Mouse (Mus musculus) urinary bladder, postnatal 10 days (tissue): ENCODE data around the gene Sorcs3.

Experiments used
- DNase-seq: peaks from one replicate; pipeline ENCODE4 v3.0.0; 2022; ENCODE audit warnings: low spot score

The Sorcs3 gene

DNA sequence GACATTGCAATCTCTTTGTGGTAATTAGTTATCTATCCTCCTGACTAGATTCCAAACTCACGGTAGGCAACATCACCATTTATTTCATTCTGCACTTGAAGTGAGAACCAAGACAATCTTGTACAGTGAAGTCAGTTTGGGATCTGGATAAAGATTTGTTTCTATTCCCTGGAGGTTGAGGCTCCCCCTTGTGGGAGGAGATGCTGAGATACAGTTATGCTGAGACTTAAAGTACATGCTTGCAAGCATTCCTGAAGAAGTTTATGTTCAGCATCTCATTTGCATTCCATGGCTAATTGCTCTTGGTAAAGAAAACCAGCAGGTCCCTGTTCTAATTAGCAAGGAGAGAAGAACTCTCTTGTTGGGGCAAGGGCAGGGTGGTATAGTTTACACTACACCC lies 185.7 kb downstream of the Sorcs3 start:
- DNase-seq, result no peak

DNA sequence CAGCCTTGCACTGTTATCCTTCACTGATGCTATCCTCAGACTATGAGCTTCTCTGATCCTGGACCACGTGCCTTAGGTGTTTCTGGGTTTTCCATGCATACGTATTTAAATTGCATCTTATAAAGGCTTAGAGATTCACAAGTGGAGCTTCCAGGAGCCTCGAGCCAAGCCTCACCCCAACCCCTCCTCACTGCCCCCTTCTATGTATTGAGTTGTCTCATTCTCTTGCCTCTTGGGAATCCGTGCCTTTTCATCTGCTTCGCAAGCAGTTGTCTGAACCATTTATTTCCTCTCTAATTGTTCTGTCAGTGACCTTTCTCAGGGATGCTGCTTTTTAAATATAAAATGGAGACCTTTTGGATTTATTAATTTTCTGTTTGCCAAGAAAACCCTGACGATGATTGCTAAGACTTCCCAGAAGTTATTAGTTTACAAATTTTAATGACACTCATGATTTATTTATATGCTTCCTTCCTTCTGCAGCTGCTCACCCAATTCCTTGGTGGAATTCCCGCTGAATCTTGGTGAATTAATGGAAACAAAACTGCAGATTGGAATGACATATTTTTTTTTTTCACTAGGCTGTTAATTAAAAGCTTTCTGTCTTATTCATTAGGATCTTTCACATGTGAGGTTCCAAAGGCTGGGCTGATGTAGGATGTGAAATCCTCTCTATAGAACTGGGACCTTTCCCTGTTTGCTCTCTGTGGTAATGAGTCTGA lies 199.1 kb downstream of the Sorcs3 start:
- no peak for DNase-seq

DNA sequence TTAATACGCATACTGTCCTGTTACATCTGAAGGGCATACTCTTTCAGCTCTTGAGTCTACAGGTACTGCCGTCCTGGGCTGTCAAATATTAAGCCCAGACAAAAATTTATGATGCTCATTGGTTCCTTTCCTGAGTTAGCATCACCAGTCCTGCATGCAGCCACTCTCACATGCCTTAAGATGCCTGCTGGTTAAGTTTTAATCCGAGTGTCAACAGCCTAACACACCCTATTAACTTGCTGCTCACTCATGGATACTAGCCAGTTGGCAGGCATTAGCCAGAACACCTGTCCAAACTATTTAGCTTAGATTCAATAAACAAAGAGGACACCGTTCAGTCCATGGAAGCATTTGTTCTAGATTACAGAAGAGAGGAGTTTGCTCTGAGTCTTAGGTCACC lies 202.4 kb downstream of the Sorcs3 start:
- DNase-seq, result no peak

DNA sequence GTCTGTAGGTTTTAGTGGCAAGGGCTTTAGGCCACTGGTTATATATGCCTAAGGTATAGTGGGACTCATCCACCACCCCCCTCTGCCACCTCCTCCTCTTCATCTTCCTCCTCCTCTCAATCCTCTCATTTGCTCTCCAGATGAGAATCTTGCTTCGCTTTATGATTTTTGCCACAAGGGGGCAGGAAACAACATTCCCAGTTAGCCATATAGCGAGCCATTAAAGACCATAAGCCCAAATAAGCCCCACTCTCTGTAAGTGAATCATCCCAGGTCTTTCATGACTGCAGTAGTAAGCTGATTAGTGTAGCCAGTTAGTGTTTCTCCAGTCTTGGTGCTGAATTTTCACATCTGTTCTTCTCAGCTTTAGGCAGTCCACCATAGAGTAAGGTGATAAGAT lies 205.5 kb downstream of the Sorcs3 start:
- DNase-seq, result no peak

DNA sequence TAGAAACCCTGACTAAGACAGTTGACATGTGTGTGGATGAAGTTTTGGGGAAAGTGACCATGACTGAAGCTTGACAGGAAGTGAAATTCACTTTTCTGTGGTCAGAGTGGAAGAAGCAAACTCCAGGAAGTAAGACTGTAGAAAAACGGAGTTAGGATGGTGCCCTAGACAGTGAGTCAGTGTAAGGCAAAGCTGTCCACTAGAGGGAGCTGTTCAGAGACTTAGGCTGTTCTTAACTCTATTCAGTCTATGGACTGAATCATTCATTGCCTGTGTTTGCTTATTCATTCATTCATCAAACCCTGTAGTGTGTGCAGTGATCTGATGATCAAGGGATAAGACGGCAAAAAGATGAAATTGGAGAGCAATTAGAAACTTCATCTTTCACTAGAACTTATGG lies 208.0 kb downstream of the Sorcs3 start:
- DNase-seq, result no peak

DNA sequence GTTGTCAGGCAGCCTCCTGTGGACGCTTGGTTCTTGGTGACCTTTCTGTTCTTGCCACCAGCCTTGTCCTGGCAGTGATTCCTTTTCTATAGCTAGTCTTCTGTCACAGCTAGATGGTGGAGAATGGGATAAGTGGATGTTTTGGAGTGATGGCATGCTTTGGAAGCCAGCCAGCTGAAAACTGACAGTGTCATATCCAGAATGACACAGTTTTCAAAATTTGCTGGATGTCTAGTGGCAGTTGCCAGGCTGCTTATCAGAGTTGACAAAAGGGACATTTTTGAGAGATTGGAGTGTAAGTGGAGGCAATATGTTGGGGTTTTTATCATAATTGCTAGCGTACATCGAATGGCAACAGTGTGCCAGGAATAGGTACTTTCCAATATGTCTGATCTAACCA lies 212.5 kb downstream of the Sorcs3 start:
- no peak for DNase-seq

DNA sequence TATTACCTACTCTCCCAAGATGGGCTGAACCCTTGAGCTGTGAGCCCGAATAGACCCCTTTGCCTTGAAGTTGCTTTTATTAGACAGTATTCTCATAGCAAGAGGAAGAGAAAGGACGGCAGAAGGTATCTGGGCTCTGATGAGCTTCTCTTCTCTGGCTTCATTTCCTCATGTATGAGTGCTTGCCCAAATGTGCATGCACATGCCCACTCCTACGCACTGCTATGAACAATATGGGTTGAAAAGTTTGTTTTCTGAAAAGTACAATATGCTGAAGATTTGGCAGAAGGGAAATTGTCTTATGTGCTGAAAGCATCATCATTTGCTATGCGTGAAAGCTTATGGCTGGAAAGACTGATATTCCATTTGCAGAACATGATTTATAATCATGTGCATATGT lies 223.4 kb downstream of the Sorcs3 start:
- DNase-seq, result no peak

DNA sequence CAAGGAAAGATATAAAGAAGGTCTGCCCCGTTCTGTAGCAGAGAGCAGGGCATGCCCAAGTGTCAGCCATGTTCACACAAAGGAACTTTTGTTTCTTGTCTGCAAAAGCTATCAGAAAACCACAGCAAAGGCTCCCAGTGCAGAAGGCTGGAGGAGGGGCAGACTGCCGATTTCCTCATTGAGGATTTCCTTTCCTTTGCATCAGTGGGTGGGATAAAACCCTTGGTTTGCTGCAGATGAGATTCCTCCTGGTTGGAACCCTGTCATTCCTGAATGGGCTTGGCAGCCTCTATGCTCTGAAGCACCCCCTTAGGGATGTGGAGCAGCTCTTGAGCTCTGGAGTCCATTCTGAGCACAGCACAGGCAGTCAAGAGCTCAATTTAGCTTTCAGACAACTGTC lies 223.9 kb downstream of the Sorcs3 start:
- DNase-seq, result no peak

DNA sequence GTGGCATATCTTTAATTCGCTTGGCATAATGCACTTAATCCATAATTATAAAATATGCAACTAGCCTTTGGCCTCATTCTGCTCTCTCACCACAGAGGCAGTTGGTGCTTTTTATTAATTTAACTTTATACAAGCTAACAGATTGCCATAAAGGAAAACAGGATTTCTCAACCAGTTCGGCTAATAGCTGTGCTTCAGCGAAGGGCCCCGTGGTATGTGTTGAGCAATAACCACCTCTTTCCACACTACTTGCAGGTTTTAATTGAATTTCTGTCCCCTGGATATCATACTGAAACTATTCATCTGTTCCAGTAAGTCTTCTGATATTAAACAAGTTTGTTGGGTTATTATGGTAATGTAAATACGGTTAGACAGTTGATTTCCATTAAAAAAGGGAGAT lies 224.5 kb downstream of the Sorcs3 start:
- DNase-seq, result no peak

DNA sequence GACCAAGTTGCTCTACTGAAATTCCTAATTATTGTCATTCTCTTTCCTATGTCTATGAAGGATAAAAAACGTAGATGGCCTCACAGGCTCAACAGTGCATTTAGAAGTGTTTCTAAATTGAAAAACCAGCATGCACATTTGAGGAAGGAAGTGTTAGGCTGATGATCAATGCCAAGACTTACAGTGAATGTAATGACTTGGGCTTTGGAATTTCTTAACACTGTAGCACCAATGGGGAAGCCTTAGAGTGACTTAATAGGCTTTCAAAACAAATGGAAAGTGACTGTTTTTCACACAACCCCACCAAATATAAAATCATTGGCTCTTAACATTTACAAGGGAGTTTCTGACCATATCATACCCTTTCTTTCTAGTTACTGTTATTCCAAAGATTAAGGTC lies 232.6 kb downstream of the Sorcs3 start:
- DNase-seq, result no peak

DNA sequence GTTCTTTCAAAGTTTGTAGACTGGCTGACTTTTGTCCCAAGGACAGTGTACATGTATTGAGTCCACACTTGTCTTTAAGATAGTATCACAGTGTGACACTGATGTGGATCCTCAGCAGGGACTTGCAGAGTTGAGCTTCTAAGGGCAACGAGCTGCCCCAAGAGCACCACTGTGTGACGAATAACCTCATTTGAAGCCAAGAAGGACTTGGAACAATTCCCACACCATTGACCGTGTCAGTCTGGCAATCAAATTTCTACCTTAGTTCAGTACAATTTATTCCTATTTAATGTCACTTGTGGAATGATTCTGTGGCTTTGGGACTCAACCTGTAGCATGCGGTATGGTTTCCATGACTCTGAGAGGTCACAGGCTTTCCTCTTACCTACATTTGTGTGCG lies 255.3 kb downstream of the Sorcs3 start:
- DNase-seq, result no peak

DNA sequence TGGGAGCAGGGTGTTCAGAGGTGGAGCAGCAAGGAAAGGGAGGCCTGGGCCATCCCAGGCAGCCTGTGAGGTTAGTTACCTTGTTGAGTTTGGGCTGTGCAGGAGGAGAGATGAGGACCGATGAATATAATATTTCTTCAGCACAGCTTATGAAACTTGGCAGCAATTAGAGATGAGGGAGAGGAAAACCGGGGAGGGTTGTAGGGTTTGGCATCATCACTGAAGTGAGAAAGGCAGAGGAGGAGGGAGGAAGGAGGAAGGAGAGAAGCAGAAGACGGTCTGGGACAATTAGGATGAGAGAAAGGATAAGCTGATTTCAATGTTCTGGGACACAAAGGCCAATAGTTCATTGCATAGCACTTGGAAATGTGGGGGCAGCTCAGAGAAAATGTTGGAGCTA lies 256.6 kb downstream of the Sorcs3 start:
- no peak for DNase-seq

DNA sequence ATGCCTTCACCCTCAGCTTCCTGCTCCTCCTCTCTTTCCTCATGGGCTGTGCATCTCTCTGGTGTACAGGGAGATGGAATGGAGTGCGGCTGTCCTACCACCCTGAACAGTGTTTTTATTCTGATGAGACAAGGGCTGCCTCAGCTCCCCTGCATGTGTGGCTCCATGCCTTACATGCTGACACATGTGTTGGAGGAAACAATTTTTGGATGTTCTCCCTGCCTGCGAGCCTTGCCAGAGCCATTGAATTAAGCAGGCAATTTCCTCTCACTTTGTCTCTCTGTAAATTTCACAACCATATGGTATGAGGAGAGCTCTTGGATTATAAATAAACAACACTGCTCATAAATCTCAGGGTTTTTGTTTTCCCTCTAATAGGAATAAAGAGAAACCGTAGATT lies 257.7 kb downstream of the Sorcs3 start:
- DNase-seq, result no peak

DNA sequence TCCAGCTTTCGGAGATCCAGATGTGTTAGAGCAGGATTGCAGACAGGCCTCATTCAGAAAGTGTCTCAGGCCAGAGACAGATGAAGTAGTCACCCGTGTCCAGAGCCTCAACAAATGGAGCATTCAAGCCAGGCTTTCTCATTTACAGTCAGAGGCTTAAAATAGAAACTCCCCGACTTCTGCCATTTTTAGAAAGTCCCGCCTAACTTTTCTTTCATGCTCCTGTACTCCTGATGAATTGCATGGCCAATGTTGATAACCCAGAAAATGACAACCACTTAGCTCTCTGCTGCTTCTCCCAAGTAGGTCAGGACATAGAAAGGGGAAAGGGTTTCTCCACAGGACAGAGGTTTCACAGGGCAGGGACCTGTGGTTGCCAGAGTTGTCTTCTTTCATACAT lies 261.6 kb downstream of the Sorcs3 start:
- no peak for DNase-seq

DNA sequence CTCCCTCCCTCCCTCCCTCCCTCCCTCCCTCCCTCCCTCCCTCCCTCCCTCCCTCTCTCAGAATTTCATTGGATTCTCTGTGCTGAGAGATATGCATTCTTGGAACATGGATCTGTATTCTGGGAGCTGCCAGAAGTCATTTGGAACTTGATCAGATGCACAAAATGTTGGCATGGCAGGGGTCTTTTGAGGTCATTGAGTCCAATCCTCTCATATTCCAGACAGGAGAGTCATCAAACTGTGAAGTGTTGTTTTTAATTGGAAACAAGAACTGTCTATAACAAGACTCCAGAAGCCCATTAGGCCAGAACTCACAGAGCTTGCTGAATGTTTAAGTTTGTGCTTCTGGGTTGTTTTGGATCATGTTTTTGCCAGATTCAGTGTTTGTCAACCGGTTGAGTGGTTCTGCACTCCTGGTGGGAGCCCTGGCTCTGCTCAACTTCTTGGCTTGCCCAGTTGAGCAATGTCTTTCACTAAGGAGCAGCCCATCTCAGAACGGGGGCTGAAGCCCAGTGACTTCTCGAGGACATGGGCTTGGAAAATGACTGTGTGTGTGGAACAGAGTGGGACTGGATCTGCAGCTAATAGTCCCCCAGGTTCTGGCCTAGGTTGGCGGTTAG lies 264.1 kb downstream of the Sorcs3 start:
- DNase-seq, result no peak

DNA sequence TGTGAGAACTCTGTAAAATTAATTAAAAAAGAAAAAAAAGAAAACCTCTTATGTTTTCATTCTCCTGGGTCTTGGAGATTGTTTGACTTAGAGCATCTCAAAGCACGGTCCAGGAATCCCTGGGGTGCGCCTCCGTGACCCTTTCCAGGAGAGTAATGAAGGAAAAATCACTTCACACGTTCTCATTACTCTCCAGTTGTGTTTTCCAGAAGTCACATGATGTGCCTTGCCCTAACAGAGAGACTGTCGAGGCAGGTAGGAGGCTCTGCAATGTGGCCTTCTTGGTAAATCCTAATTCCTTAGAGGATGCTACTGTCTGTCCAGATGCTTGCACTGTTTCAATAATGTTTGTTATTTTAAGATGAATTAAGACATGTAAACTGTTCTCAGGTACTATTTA lies 266.1 kb downstream of the Sorcs3 start:
- DNase-seq, result no peak

DNA sequence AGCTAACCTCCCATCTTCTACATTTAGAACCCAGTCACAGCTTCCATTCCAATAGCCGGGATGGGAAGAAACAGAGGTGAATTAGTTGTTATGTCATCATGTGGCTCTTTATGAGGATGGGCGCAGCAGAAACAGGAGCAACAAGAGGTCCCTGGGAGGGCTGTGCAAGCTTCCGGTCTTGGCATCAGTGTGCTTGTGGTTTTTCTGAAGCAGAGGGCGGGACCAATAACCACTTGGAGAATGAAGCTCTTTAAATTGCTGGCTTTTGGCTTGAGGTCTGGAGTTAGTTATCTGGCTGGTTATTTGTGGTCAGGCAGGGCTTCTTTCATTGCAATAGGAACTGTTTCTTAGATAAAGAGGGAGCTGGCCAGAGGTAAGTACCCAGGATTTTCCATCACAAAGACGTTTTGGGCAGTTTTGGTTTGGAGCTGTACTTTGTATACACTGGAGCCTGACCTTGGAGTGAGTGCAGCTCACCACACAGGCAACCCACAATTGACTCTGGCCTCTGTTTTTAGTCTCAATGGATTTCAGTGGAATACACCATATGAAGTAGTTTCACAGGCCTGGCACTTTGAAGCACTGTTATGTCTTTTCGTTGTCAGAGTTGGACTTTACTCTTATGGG lies 270.1 kb downstream of the Sorcs3 start:
- DNase-seq, result no peak

DNA sequence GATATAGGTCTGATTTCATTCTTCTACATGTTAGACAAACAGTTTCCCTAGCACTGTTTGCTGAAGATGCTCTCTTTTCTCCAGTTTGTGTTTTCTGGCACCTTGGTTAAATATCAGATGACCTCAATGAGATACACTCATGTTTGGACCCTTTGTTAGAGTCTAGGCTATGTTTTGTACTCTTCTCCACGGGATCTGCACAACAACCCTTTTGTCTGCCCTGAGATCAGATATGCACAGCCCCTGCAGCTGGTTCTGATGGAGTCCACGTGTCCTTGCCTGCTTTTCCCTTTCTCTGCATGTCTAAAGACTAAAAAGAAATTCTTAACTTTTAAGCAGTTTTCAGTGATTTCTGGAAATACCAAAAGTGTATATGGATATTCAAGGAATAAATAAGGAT lies 273.0 kb downstream of the Sorcs3 start:
- no peak for DNase-seq

DNA sequence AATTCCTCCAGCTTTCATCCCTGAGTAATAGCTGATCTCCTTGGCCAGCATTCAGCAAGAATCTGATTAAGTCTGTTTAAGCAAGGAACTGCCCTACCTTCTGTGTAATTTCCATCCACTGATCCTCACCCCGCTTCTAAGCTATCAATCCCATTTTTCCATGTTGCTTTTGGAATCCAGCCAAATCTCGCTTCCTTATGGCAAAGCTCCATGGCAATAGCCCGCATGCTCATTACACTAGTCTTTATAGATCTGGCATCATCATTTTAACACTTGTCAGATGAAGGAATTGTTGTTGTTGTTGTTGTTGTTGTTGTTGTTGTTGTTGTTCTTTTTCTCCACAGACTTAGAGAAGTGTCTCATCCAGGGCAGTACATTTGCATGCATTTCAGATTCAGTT lies 277.1 kb downstream of the Sorcs3 start:
- DNase-seq, result no peak

DNA sequence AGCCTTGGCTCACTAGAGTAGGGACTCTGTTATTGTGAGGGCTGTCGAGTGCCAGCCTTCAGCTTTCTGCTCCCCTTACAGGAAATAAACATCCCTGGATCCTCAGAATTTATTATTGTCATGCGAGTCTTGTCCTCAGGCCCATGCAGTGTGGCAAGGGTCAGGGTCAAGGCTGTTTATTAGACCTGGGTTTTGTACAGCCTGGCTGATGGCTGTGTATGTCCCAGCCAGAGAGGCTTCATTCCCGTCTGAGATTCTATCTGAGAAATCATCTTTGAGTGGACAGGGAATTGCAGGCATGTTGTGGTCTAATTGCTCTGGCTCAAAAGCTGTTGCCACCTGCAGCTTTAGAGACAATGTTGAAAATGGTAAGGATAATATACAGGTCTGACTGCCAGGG lies 285.3 kb downstream of the Sorcs3 start:
- no peak for DNase-seq

DNA sequence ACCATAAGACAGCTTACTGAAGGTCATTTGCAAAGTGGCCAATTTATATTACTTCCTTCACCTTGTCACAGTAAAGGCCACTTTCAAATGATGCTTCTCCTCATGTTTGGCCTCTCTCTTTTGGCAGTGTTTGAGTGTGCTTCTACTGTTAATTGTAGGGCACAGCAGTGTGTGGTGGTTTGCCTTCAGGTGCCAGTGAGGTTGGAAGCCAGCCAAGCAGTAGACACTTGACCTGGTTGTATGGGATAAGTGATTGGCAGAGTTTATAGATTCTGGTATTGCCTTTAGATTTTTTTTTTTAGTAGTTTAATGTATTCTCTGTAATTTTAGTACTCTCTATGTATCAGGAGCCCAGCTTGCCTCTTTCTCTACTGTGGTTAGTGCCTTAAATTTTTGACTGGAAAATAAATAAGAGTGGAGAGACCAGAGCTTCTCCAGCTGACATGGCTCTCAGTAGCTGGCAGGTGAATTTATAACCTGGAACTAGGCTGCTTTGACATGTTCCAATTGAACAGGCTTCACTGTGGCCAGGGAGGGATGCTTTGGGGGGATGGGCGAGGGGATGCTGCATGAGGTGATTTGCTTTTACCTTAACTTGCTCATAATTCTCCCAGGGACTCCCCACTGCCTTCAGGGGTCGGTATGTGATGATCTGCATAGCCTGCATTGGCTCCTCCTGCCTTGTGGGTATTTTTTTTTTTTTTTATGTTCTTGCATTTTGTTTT lies 298.2 kb downstream of the Sorcs3 start:
- DNase-seq, result no peak

DNA sequence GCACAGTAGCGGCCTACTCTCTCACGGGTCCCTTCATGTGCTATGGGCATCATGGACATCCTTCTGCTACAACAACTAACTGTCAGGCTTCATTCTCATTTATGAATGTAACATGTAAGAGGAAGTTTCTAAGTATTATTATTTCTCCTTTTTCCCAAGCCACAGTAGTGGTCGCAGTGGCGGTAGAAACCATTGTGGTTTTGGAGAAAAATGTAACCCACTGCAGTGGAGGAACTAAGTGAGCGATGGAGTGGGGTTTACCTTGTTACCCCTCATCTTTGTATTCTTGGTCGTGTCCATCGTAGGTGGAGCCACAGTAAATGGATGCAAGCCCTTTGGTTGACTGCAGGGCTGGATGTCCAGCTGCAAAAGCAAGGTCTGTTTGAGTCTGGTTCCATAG lies 318.0 kb downstream of the Sorcs3 start:
- DNase-seq, result no peak
